Mouse (Mus musculus): Measurements from ENCODE around the gene Bach2. TPM values are rescaled to one million over a fixed set of nuclear protein-coding genes. Genes with fewer than 3 reads are reported as not detected.

Gene Bach2
- total RNA-seq, 2 experiments from 2014 or later = 8.7 to 10.9 TPM

GRCm38 (mm10) chr4:32330584-32331314, 92.1 kb downstream of the Bach2 start:
- DNase-seq = no peak

DNA sequence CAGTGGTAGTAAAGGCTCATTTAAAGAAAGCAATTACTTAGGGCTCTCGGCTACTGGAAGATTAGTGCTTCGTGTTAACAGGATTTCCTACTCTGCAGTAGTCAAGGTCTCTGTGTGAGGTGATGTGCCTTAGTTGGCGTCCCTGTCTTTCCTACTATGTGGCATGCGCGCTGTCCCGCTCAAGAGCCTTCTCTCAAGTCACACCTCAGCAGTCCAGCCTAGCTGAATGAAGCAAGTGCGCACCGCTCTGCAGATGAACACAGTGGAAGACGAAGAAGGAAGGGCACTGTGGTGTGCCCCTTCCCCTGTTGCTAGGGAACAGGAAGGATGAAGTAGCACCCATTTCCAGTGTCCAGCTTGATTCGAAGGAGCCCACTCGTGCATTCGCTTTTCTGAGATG, 93.4 kb downstream of the Bach2 start:
- no peak for DNase-seq

GRCm38 (mm10) chr4:32334131-32334530, 95.5 kb downstream of the Bach2 start:
- DNase-seq = no peak

- no peak for DNase-seq
Observed at GRCm38 (mm10) chr4:32334765-32335164, 96.2 kb downstream of the Bach2 start.

DNA sequence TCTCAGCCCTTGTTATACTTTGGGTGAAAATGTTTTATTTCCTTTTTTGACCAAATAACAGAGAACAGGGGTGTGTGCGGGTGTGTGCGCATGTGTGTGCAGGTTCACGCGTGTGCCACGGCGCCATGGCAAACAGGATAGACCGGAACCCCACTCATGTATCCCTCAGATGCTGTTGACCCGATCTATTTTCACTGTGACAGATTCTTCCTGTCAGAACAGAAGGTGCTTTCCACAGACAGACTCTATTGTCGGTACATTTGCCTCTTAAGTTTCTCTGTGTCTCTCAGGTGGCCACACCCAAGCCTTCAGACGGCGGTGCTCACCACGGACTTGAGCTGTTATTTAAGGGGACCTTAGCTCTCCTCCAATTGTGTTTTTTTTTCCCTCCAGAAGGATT, 97.1 kb downstream of the Bach2 start:
- no peak for DNase-seq

GRCm38 (mm10) chr4:32336642-32337041, 98.0 kb downstream of the Bach2 start:
- DNase-seq = no peak

- peak; percentile 32 for DNase-seq
Observed at GRCm38 (mm10) chr4:32337638-32338037, 99.0 kb downstream of the Bach2 start.

- DNase-seq = no peak
Observed at GRCm38 (mm10) chr4:32338451-32338850, 99.8 kb downstream of the Bach2 start.

DNA sequence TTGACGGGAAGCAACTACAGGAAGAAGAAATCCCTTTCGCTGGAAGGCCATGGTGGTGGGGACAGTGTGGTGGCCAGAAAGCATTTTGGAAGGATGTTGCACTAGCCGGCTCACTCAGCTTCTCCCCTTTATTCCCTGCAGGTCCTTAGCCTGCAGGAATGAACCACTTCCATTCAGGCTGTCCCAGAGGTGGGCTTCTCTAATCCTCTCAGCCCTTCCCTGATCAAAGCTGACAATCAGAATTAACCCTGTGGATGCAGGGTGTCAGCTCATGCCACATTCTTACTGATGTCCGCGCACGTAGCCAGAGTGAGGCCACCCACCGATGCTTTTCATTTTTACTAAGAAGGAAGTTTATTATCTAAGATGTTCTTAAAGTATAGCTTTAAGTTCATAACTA, 102.2 kb downstream of the Bach2 start:
- DNase-seq = no peak

- DNase-seq = no peak
Observed at GRCm38 (mm10) chr4:32342269-32342668, 103.7 kb downstream of the Bach2 start.

DNA sequence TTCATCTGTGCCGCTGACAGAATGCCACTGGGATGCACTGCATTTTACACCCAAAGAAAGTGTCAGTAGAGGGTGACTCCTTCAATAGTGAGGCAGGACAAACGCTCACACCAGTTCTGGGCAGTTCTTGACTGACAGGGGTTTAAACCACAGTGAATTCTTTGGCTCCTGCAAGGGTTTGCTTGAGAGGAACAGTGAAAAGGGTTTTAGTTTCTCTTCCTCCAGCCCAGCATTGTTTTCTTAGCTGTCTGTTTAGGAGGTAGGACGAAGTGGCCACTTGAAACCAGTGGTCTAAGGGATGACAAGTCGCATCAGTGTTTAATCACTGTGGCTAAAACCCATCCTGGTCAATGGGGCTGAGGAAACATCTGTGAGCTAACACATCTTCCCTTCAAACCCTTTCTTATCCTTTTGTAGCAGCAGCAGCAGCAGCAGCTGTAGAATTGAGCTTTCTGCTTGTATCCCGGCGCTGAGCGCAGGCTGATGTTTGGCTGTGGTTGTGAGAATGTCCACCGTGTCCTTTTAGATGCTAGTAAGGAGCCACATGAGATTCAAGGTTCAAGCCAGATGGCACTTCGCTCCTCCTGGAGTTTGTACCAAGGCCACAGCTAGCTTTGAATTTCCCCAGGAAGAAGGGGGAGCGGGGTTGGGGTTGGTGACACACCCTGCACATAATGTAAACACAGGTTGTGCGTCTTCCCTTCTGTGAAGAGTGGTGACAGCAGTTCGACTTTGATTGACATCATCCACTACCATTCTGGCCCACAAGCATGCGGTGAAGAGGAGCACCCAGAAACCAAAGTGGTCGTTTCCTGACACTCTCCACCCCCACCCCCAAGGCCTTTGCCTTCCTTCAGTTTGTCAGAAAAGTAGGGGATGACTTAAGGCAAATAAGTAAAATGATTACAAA, 104.9 kb downstream of the Bach2 start:
- no peak for DNase-seq

DNA sequence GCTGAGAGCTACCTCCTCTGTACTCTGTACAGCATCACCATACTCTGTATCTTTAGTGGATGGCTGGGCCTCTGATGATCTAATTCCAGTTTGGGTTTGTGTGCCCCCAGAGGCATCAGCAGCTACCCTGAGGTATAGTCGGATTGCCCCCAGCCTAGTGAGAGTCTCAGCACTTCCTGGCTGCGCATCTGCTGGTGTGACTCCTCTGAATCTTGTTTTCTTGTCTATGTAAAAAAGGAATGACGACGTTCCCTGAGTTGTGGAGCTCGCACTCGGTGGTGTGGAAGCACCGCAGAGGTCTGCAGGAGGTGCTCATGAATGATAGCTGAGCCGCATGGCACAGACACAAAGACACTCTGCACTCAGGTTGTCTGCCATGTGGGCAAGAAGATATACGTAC, 105.7 kb downstream of the Bach2 start:
- DNase-seq = no peak

DNA sequence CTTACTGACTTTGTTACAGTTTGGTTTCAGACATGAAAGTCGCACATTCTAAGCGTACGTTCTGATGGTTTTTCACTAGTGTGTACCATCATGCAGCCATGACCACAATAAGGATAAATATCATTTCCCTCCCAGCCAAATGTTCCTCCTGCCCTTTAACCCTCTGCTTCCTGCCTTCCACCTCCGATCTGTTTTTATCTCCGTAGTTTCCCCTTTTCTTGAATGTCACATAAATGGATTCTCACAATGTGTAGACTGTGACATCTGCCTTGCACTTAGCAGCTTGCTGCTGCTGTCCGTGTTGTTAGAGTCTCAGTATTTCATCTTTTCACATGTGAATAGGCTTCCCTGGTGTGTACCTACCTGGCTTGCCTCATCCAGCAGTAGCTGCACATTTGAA, 108.6 kb downstream of the Bach2 start:
- no peak for DNase-seq

GRCm38 (mm10) chr4:32347711-32348110, 109.1 kb downstream of the Bach2 start:
- no peak for DNase-seq

GRCm38 (mm10) chr4:32349361-32349760, 110.8 kb downstream of the Bach2 start:
- DNase-seq = no peak

GRCm38 (mm10) chr4:32351236-32351635, 112.6 kb downstream of the Bach2 start:
- no peak for DNase-seq

DNA sequence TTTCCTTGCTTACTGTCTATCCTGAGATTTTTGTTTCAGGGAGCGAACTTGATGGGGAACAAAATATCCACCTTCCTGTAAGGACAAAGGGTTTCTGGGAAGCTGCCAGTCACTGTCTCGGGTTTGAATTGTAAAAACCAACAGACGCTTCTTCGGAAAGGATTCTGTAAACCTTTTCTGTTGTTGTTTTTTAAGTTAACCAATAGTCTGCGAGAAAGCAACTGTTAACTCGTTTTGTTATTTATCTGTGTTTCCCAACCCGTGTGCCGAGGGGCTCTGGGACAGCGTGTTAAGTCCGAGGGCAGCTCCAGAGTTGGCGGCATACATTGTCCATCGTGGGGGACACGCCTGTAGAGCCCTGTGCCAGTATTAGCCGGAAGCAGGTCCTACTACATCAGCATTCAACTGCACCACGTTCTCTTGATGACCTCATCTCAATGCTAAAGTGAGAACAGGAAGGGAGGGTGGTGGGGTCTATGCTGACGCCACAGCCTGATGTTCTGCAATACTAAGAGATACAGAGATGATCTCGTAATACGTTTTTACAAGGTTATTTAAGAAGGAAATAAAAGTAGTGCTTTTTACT, 113.2 kb downstream of the Bach2 start:
- DNase-seq = no peak

- DNase-seq = no peak
Observed at GRCm38 (mm10) chr4:32352442-32352841, 113.8 kb downstream of the Bach2 start.

- DNase-seq = no peak
Observed at GRCm38 (mm10) chr4:32352842-32353241, 114.2 kb downstream of the Bach2 start.

GRCm38 (mm10) chr4:32355935-32356617, 117.5 kb downstream of the Bach2 start:
- DNase-seq = peak; percentile 36

DNA sequence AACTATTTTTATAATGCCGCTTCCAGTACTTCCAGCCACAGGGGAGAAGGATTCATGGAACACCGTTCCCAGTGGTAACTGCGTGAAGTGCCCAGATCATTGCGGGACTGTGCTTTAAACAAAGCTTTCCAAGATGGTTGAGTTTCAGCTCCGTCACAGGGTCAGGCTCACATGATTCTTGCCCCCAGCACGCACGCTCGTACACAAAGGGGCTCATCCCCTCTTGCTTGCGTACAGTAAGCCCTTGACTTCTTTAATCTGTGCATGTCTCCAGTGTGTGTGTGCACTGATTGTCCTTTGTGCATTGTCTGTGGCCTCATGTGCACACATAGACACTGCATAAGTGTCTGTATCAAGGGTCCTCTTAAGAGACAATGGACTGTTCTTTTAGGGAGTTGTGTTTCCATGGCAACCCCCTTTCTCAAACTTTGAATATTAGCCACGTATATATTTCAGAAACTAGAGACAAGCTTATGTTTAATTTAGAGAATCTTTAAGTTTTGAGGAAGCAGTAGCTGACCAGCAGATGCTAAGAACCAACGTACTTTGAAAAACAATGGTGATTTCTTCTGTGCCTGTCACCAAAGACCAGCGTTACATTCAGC, 119.5 kb downstream of the Bach2 start:
- DNase-seq = no peak
